Mouse (Mus musculus) olfactory bulb, adult 2 months (tissue): ENCODE measurements around the gene Tbrg1. TPM values are rescaled to one million over a fixed set of nuclear protein-coding genes. Genes with fewer than 3 reads are reported as not detected.

ENCODE experiments used
- H3K27ac ChIP-seq: fragments of 200-500 bp; 2 replicates; pipeline ENCODE4 v1.5.1; 2012; ENCODE audit warnings: low read depth, low read length; ENCODE audit not compliant: insufficient read depth
- H3K4me1 ChIP-seq: fragments of 200-500 bp; 2 replicates; pipeline ENCODE4 v1.6.1; 2012; ENCODE audit warnings: low read length; ENCODE audit not compliant: control insufficient read depth, insufficient read depth
- H3K4me3 ChIP-seq: fragments of 200-500 bp; 2 replicates; pipeline ENCODE4 v1.5.1; 2012; ENCODE audit warnings: mild to moderate bottlenecking, low read depth, low read length, moderate library complexity; ENCODE audit not compliant: insufficient read depth
- CTCF ChIP-seq: fragments of 200-500 bp; IDR thresholded peaks from 2 replicates; pipeline ENCODE4 v1.5.1; 2012; ENCODE audit warnings: low read depth, mild to moderate bottlenecking, low read length, moderate library complexity; ENCODE audit not compliant: insufficient read depth
- POLR2A ChIP-seq: fragments of 200-500 bp; IDR thresholded peaks from 2 replicates; pipeline ENCODE4 v1.6.1; 2012; ENCODE audit warnings: mild to moderate bottlenecking, low read depth, low read length, moderate library complexity; ENCODE audit not compliant: insufficient read depth
- WGBS: fragments of 180-500 bp; shearing (Covaris S2); methylation state at CpG from one replicate; pipeline ENCODE4 v1.1.7; 2018; 5-methylcytosine and 5-hydroxymethylcytosine counted together
- polyA plus RNA-seq: library from polyadenylated mRNA; stranded (reverse); fragments of >200 nt; gene quantifications from 2 replicates; pipeline ENCODE4 v1.2.4, GENCODE M21; 2012; ENCODE audit warnings: low replicate concordance; ENCODE audit not compliant: missing spikeins, insufficient read depth, insufficient read length

The Tbrg1 gene
- polyA plus RNA-seq, 1 experiment = not detected

GRCm38 (mm10) chr9:37666045-37666444 lies 8.9 kb upstream of the Tbrg1 start:
- no peak overlapping the region for H3K4me3 ChIP-seq
- no peak overlapping the region for H3K27ac ChIP-seq
- 87% methylated on average over 7 of the region's 7 CpGs for WGBS
- TF ChIP-seq CTCF = no peak
- TF ChIP-seq POLR2A = no peak
- 0 out of 2 replicates have a peak, but pooled peaks cover 3% of the 10 kb centered on the region for H3K4me1 ChIP-seq

GRCm38 (mm10) chr9:37664604-37665003 lies 7.5 kb upstream of the Tbrg1 start:
- H3K27ac ChIP-seq = no peak overlapping the region
- TF ChIP-seq CTCF (no peak), POLR2A (no peak)
- 0 out of 2 replicates have a peak, but pooled peaks cover 3% of the 10 kb centered on the region for H3K4me1 ChIP-seq
- no peak overlapping the region for H3K4me3 ChIP-seq
- WGBS = 81% methylated on average over 2 of the region's 2 CpGs

DNA sequence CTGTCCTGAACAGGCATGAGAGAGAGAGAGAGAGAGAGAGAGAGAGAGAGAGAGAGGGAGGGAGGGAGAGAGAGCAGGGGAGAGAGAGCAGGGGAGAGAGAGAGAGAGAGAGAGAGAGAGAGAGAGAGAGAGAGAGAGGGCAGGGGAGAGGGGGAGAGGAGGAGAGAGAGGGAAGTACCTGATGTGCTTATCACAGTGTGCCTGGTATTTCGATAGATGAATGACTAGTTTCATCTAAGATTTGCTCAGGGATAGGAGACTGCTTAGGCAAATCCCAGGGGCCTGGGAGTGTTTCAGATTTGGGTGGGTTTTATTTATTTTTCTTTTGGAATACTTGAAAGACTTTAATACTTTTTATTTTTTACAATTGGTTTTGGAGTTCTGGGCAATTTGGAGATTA lies 6.1 kb upstream of the Tbrg1 start:
- WGBS = 77% methylated on average over 1 of the region's 1 CpGs

GRCm38 (mm10) chr9:37659413-37659812 lies 2.3 kb upstream of the Tbrg1 start:
- 83% methylated on average over 6 of the region's 6 CpGs for WGBS
- H3K4me3 ChIP-seq = no peak overlapping the region
- H3K27ac ChIP-seq = no peak overlapping the region
- TF ChIP-seq CTCF (no peak), POLR2A (no peak)
- H3K4me1 ChIP-seq = 0 out of 2 replicates have a peak, but pooled peaks cover 3% of the 10 kb centered on the region

More for the DNA sequence above, 6.1 kb upstream of the Tbrg1 start:
- no peaks in the 10 kb centered on the region for H3K4me1 ChIP-seq
- no peak overlapping the region for H3K27ac ChIP-seq
- TF ChIP-seq CTCF (no peak), POLR2A (no peak)
- H3K4me3 ChIP-seq = no peak overlapping the region

DNA sequence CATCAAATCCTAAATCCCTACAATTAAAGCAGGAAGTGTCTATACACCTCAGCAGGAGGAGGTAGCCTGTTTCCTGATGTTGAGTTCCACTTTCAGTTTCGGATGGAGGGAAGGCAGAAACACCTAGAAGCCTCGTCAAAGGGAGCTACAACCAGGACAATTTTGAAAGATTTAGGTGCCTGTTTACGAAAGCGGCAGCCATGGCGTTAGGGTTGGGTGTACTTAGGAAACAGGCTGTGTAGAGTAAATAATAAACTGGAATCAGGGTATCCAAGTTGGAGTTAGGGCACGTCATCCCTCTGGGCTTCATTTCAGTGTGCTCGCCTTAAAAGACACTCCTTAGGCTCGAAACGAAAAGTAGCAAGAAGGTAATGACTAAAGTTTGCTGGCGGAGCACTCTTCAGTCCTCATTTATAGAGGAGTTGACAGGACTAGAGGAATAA lies 652 bp downstream of the Tbrg1 start:
- WGBS = 2% methylated on average over 10 of the region's 10 CpGs
- Histone ChIP-seq H3K4me3 (peak overlapping the region; percentile 69), H3K27ac (no peak overlapping the region), H3K4me1 (0 out of 2 replicates have a peak, but pooled peaks cover 3% of the 10 kb centered on the region)
- TF ChIP-seq POLR2A (no peak), CTCF (no peak)

- TF ChIP-seq CTCF (no peak), POLR2A (no peak)
- WGBS = 68% methylated on average over 8 of the region's 8 CpGs
- Histone ChIP-seq H3K4me3 (no peak overlapping the region), H3K4me1 (0 out of 2 replicates have a peak, but pooled peaks cover 3% of the 10 kb centered on the region), H3K27ac (no peak overlapping the region)
These were observed 1.2 kb downstream of the Tbrg1 start for GRCm38 (mm10) chr9:37655961-37656360.

DNA sequence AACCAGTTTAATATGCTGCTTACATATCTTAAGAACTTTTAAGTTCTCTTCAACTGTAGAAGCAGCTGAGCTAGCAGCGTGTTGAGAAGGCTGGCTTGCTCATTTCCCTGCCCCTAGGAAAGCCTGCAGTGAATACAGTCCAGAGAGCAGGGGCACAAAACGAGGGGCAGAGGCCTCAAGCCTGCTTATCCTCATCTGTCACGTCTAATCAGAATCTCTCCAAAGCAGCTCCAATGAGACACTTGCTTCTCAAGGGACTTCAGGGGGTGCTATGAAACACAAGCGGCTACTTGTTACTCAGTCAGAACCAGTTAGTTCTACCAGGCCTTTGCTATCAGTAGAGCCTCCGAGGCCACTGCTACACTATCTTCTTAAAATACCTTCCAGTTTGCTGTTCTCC lies 3.3 kb downstream of the Tbrg1 start:
- 88% methylated on average over 5 of the region's 5 CpGs for WGBS
- H3K4me3 ChIP-seq = no peak overlapping the region
- TF ChIP-seq CTCF (no peak), POLR2A (no peak)
- 0 out of 2 replicates have a peak, but pooled peaks cover 3% of the 10 kb centered on the region for H3K4me1 ChIP-seq
- no peak overlapping the region for H3K27ac ChIP-seq

GRCm38 (mm10) chr9:37650639-37651038 lies 6.5 kb downstream of the Tbrg1 start:
- Histone ChIP-seq H3K27ac (no peak overlapping the region), H3K4me3 (no peak overlapping the region), H3K4me1 (no peaks in the 10 kb centered on the region)
- WGBS = 91% methylated on average over 5 of the region's 5 CpGs
- TF ChIP-seq CTCF (no peak), POLR2A (no peak)

GRCm38 (mm10) chr9:37646246-37646645 lies 10.9 kb downstream of the Tbrg1 start:
- no peak overlapping the region for H3K27ac ChIP-seq

More at GRCm38 (mm10) chr9:37646246-37646645, 10.9 kb downstream of the Tbrg1 start:
- WGBS = 81% methylated on average over 3 of the region's 3 CpGs
- Histone ChIP-seq H3K4me3 (no peak overlapping the region), H3K4me1 (no peaks in the 10 kb centered on the region)
- TF ChIP-seq CTCF = no peak
- no peak for TF ChIP-seq POLR2A
